In the genomic region with DNA sequence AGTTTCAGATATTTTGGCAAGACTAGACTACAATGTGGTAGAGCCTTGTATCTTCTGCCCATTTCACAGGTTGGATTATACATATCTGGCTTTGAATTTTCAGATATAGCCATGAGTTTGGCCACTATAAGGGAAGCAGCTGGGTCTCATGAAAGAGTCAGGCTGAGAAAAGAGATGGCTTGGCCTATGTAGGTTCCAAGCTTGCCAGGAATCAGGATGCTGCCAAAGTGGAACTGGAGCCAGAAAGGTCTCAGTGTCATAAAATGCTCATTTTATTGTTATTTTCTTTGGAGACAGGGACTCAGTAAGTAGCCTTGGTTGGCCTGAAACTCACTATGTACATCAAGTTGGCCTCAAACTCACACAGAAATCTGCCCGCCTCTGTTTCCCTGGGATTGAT, we compare ENCODE assay signal across 24 mouse cellular contexts. TPM values are rescaled to one million over a fixed set of nuclear protein-coding genes. Genes with fewer than 3 reads are reported as not detected.
DNase-seq lines count a peak whose midpoint lies in the region; ATAC-seq lines count a peak whose summit lies in the region.
"Had no signal": no experiment of that assay in that cellular context is flagged by ENCODE, and none has a peak within 500 bp of the region (broad histone marks: within the 10 kb centered on the region; RNA-seq: fewer than 3 reads in every experiment).

No protein-coding gene starts in this region.

- H3K27me3 ChIP-seq in kidney, embryonic 15.5 days: no peaks in the 10 kb centered on the region
- no peaks in the 10 kb centered on the region for H3K27me3 ChIP-seq in hindbrain, embryonic 14.5 days (ENCODE audit: control insufficient read depth, insufficient read depth, low read length)
- H3K27me3 ChIP-seq: CH12.LX; embryonic facial prominence, embryonic 15.5 days; heart, embryonic 13.5 days; Patski had no signal

- WGBS in kidney, embryonic 15.5 days: 83% methylated on average over 1 of the region's 1 CpGs
- 93% methylated on average over 1 of the region's 1 CpGs for WGBS in hindbrain, embryonic 14.5 days

- no peak for ATAC-seq in kidney, embryonic 15.5 days (replicated peaks; ENCODE audit: low FRiP score)
- no peak for ATAC-seq in hindbrain, embryonic 14.5 days (ENCODE audit: low FRiP score)
- ATAC-seq: forebrain, embryonic 16.5 days; hindbrain, embryonic 16.5 days; inflammation-experienced regulatory T-cells, adult 6 months; intestine, postnatal 0 days; Patski had no signal

- peaks cover 31% of the 10 kb centered on the region for H3K36me3 ChIP-seq in kidney, embryonic 15.5 days
- peaks cover 40% of the 10 kb centered on the region for H3K36me3 ChIP-seq in hindbrain, embryonic 14.5 days (replicated peaks; ENCODE audit: control insufficient read depth, insufficient read depth)

- peak; percentile 9 for DNase-seq in kidney, postnatal 10 days
- peak; percentile 59 to 67 for DNase-seq in cerebellum, adult 18-20 months
- DNase-seq in cerebellum, adult 9-11 months: peak; percentile 76
- peak; percentile 51 to 62 for DNase-seq in cerebellum, postnatal 36 days
- DNase-seq in hindbrain, embryonic 14.5 days (ENCODE audit: low spot score): no peak
- DNase-seq in c-Kit-positive CD71-positive TER-119-positive erythroid progenitor cells, embryonic 14.5 days (ENCODE audit: low spot score): no peak
- DNase-seq in urinary bladder, postnatal 10 days (ENCODE audit: low spot score): no peak
- DNase-seq: adrenal gland, postnatal 14 days; embryo, embryonic 11 days; gastrocnemius, postnatal 14 days; heart, postnatal 36 days; kidney, adult 8-10 months had no signal

- H3K4me3 ChIP-seq in kidney, embryonic 15.5 days (replicated peaks): no peak overlapping the region
- H3K4me3 ChIP-seq in hindbrain, embryonic 14.5 days (replicated peaks; ENCODE audit: low read length): no peak overlapping the region
- H3K4me3 ChIP-seq: embryonic facial prominence, embryonic 15.5 days; erythroblast, embryonic 14.5 days; forebrain, embryonic 10.5 days; heart, embryonic 13.5 days had no signal

- H3K27ac ChIP-seq in kidney, embryonic 15.5 days: no peak overlapping the region
- H3K27ac ChIP-seq in hindbrain, embryonic 14.5 days: no peak overlapping the region
- H3K27ac ChIP-seq: embryonic facial prominence, embryonic 15.5 days; forebrain, embryonic 10.5 days; heart, embryonic 13.5 days; kidney, postnatal 0 days had no signal

- H3K4me1 ChIP-seq in kidney, embryonic 15.5 days: no peaks in the 10 kb centered on the region
- H3K4me1 ChIP-seq in hindbrain, embryonic 14.5 days (replicated peaks; ENCODE audit: control insufficient read depth, insufficient read depth, low read length): no peaks in the 10 kb centered on the region
- H3K4me1 ChIP-seq: embryonic facial prominence, embryonic 15.5 days; forebrain, embryonic 10.5 days; heart, embryonic 13.5 days had no signal

- H3K4me2 ChIP-seq in kidney, embryonic 15.5 days: no peak overlapping the region
- H3K4me2 ChIP-seq in hindbrain, embryonic 14.5 days (replicated peaks): no peak overlapping the region
- H3K4me2 ChIP-seq: embryonic facial prominence, embryonic 15.5 days; heart, embryonic 13.5 days had no signal

- no peak overlapping the region for H3K9ac ChIP-seq in kidney, embryonic 15.5 days
- H3K9ac ChIP-seq in hindbrain, embryonic 14.5 days: no peak overlapping the region
- H3K9ac ChIP-seq: embryonic facial prominence, embryonic 15.5 days; heart, embryonic 13.5 days had no signal

- H3K9me3 ChIP-seq in kidney, embryonic 15.5 days (replicated peaks): no peaks in the 10 kb centered on the region
- H3K9me3 ChIP-seq in hindbrain, embryonic 14.5 days (ENCODE audit: control insufficient read depth, low read length): no peaks in the 10 kb centered on the region
- H3K9me3 ChIP-seq: embryonic facial prominence, embryonic 15.5 days; forebrain, embryonic 10.5 days; heart, embryonic 13.5 days had no signal

RNA-seq across cellular contexts. Expression of a gene that starts 47.8 kb away (rescaled TPM):
- polyA plus RNA-seq in kidney, embryonic 15.5 days (2015; fragmentation: Nextera tagmentation; extraction: Ambion mirVana): 3.2 and 4.0 TPM in 2 replicates
- 0.81 and 1.4 TPM in 2 replicates for polyA plus RNA-seq in hindbrain, embryonic 14.5 days (2014; fragmentation: Nextera tagmentation; extraction: Ambion mirVana)
- polyA plus RNA-seq: erythroblast, embryonic 14.5 days had no signal

Comparison
In these comparisons a context has a peak if more than half of its experiments do, and no peak if none do; other contexts are left out.
1. DNase-seq: peak in kidney, postnatal 10 days (single experiment), cerebellum, adult 18-20 months (2 of 2), cerebellum, adult 9-11 months (single experiment) and cerebellum, postnatal 36 days (2 of 2); none in hindbrain, embryonic 14.5 days (single experiment), c-Kit-positive CD71-positive TER-119-positive erythroid progenitor cells, embryonic 14.5 days (single experiment) and urinary bladder, postnatal 10 days (single experiment).